Mouse (Mus musculus): ENCODE measurements around the gene Kcnd3.

DNA sequence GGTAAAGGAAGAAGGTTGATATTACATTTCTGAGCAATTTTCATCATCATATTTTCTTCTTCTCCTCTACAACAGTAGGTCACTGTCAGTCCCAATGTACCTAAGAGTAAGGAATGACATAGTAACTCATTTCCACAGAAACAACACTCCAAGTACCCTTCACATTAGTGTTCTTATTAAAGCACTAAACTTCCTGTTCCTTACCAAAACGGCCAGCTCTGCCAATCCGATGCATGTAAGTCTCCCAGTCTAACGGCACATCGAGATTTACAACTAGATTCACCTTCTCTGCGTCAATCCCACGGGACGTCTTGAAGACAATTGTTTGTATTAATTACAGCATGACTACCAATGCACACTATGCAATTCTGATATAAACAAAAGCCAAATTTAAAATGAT lies 228.2 kb downstream of the Kcnd3 start:
- TF ChIP-seq POLR2A (IDR thresholded peaks at IDR 0.05; ENCODE audit: borderline replicate concordance, low read depth, low read length) (no peak), CTCF (IDR thresholded peaks at IDR 0.05; ENCODE audit: low read depth, low read length) (no peak)
